Mouse (Mus musculus) MEL (cell line): Measurements from ENCODE around the gene Olfr1225. TPM values are rescaled to one million over a fixed set of nuclear protein-coding genes. Genes with fewer than 3 reads are reported as not detected.

Experiments used
- DNase-seq: peaks from one replicate; pipeline ENCODE4 v3.0.0; 2011; ENCODE audit warnings: low read depth, low spot score
- H3K27ac ChIP-seq: 2 replicates; pipeline ENCODE4 v1.5.1; 2012; ENCODE audit warnings: low read depth, mild to moderate bottlenecking, control low read depth, low read length, moderate library complexity; ENCODE audit not compliant: control insufficient read depth
- H3K27me3 ChIP-seq, 2 experiments: fragments of 150-350 bp in 1 of 2; sonication (generic) in 1 of 2; 2 replicates each; pipeline ENCODE4 v1.6.1; 2012; ENCODE audit warnings: low read length in 2 of 2, mild to moderate bottlenecking in 2 of 2, improper control_type of control experiment in 1 of 2, moderate library complexity in 1 of 2; ENCODE audit not compliant: insufficient read depth in 2 of 2, control insufficient read depth in 1 of 2
- H3K36me3 ChIP-seq, 2 experiments: 2 replicates each; pipeline ENCODE4 v1.6.1; 2012 to 2014; ENCODE audit warnings: low read length in 2 of 2, improper control_type of control experiment in 1 of 2, inconsistent platforms in 1 of 2, mild to moderate bottlenecking in 1 of 2; ENCODE audit not compliant: insufficient read depth in 2 of 2, control insufficient read depth in 1 of 2
- H3K4me1 ChIP-seq, 2 experiments: fragments of 150-350 bp in 1 of 2; sonication (generic) in 1 of 2; 2 replicates each; pipeline ENCODE4 v1.6.1; 2012; ENCODE audit warnings: low read length in 2 of 2, improper control_type of control experiment in 1 of 2, mild to moderate bottlenecking in 1 of 2; ENCODE audit not compliant: insufficient read depth in 2 of 2, control insufficient read depth in 1 of 2
- H3K4me3 ChIP-seq, 2 experiments: fragments of 150-350 bp in 1 of 2; sonication (generic) in 1 of 2; 2 replicates each; pipeline ENCODE4 v1.5.1; 2012; ENCODE audit warnings: low read depth in 2 of 2, low read length in 2 of 2, mild to moderate bottlenecking in 2 of 2, moderate library complexity in 2 of 2, control low read depth in 1 of 2, improper control_type of control experiment in 1 of 2; ENCODE audit not compliant: control insufficient read depth in 1 of 2, insufficient read depth in 1 of 2
- H3K79me2 ChIP-seq: 2 replicates; pipeline ENCODE4 v1.6.1; 2012; ENCODE audit warnings: mild to moderate bottlenecking, low read length, moderate library complexity; ENCODE audit not compliant: control insufficient read depth, poor library complexity, insufficient read depth
- H3K9ac ChIP-seq: 2 replicates; pipeline ENCODE4 v1.6.1; 2012; ENCODE audit warnings: low read depth, mild to moderate bottlenecking, control low read depth, low read length, moderate library complexity; ENCODE audit not compliant: control insufficient read depth, poor library complexity, severe bottlenecking
- H3K9me3 ChIP-seq: fragments of 150-350 bp; sonication (generic); replicated peaks from 2 replicates; pipeline ENCODE4 v1.6.1; 2012; ENCODE audit warnings: mild to moderate bottlenecking, low read length, improper control_type of control experiment, moderate library complexity; ENCODE audit not compliant: insufficient read depth
- ELF1 ChIP-seq: IDR thresholded peaks from 2 replicates; pipeline ENCODE4 v1.6.1; 2014; ENCODE audit warnings: low read depth, mild to moderate bottlenecking, inconsistent platforms, low read length, improper control_type of control experiment, moderate library complexity
- MYC ChIP-seq: IDR thresholded peaks from 2 replicates; pipeline ENCODE4 v1.6.1; 2011; ENCODE audit warnings: low read depth, mild to moderate bottlenecking, low read length, improper control_type of control experiment, moderate library complexity
- ZNF384 ChIP-seq: IDR thresholded peaks from 2 replicates; pipeline ENCODE4 v1.6.1; 2012; ENCODE audit warnings: low read depth, mild to moderate bottlenecking, inconsistent platforms, low read length, improper control_type of control experiment
- polyA plus RNA-seq, 2 experiments: library from polyadenylated mRNA; stranded (reverse) in 1 of 2; unstranded in 1 of 2; fragments of >175 nt in 1 of 2; fragments of >200 nt in 1 of 2; gene quantifications; 2 replicates each; pipeline versions ENCODE4 v1.2.1 to v1.2.4; 2012; ENCODE audit warnings: low replicate concordance in 2 of 2, low read depth in 1 of 2; ENCODE audit not compliant: insufficient read length in 2 of 2, insufficient read depth in 1 of 2, missing spikeins in 1 of 2
- total RNA-seq: library from RNA; depleted of rRNA; stranded (reverse); fragments of 300-350 nt; gene quantifications from 2 replicates; pipeline ENCODE4 v1.2.3, GENCODE M21; 2012; rRNA removed

Gene Olfr1225
- total and polyA plus RNA-seq, 3 experiments, result not detected

DNA sequence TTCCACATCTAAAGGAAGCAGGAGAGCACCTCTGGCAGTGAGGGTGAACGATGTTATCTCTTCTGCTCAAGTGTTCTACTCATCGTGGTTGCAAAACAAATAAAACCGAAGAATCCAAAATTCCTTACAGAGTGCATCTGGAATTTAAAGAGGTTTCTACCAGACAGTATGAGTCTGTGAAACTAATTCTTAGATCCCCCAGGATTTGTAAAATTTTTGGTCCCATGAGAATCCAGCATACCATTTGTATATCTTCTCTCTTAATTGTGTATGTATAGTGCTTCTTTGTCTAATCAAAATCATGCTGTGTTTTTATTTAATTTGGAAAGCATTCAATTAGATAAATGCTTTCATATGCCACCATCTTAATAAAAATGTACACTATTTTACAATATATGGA is 41.5 kb downstream of the Olfr1225 start, which contains the start of gene Olfr1222:
Gene Olfr1222, minus strand, starts transcription at position 101 of the 400 bp plus-strand sequence.
- no peak for DNase-seq
- H3K27ac ChIP-seq, result no peak within 1 kb of the TSS
- no peak within 1 kb of the TSS for H3K4me3 ChIP-seq
- TF ChIP-seq ELF1 (no peak), MYC (no peak), ZNF384 (no peak)
- no peaks in the 10 kb centered on the region for H3K9me3 ChIP-seq
- no peaks in the 10 kb centered on the region for H3K27me3 ChIP-seq
- H3K36me3 ChIP-seq, result no peaks in the 10 kb centered on the region
- no peak within 1 kb of the TSS for H3K9ac ChIP-seq
- no peaks in the 10 kb centered on the region; a peak in 2 of 4 replicates for H3K4me1 ChIP-seq
- no peaks in the 10 kb centered on the region for H3K79me2 ChIP-seq

Other genes starting within 250 kb of the Olfr1225 start
- gene Olfr1211, start 236.6 kb downstream of the Olfr1225 start, total RNA-seq, result not detected in 2 replicates
- not detected for gene Olfr1211, start 236.6 kb downstream of the Olfr1225 start, polyA plus RNA-seq
- gene Olfr1212, start 220.7 kb downstream of the Olfr1225 start, total RNA-seq, result not detected in 2 replicates
- not detected for gene Olfr1212, start 220.7 kb downstream of the Olfr1225 start, polyA plus RNA-seq
- not detected in 2 replicates for gene Gm13762, start 194.4 kb downstream of the Olfr1225 start, total RNA-seq
- not detected for gene Gm13762, start 194.4 kb downstream of the Olfr1225 start, polyA plus RNA-seq
- gene Olfr1214, start 182.0 kb downstream of the Olfr1225 start, total RNA-seq, result not detected in 2 replicates
- gene Olfr1214, start 182.0 kb downstream of the Olfr1225 start, polyA plus RNA-seq, result not detected
- not detected in 2 replicates for gene Olfr1215, start 167.7 kb downstream of the Olfr1225 start, total RNA-seq
- not detected for gene Olfr1215, start 167.7 kb downstream of the Olfr1225 start, polyA plus RNA-seq
- gene Olfr1216, start 156.3 kb downstream of the Olfr1225 start, total RNA-seq, result not detected in 2 replicates
- not detected for gene Olfr1216, start 156.3 kb downstream of the Olfr1225 start, polyA plus RNA-seq
- gene Olfr1217, start 142.6 kb downstream of the Olfr1225 start, total RNA-seq, result not detected in 2 replicates
- under 1 TPM in 1 of 2 experiments, not detected in 1; 0.03 TPM for gene Olfr1217, start 142.6 kb downstream of the Olfr1225 start, polyA plus RNA-seq
- gene Olfr1218, start 113.5 kb downstream of the Olfr1225 start, total RNA-seq, result not detected in 2 replicates
- not detected for gene Olfr1218, start 113.5 kb downstream of the Olfr1225 start, polyA plus RNA-seq
- not detected in 2 replicates for gene Olfr1219, start 91.2 kb downstream of the Olfr1225 start, total RNA-seq
- not detected for gene Olfr1219, start 91.2 kb downstream of the Olfr1225 start, polyA plus RNA-seq
- gene Olfr1220, start 67.8 kb downstream of the Olfr1225 start, total RNA-seq, result not detected in 2 replicates
- not detected for gene Olfr1220, start 67.8 kb downstream of the Olfr1225 start, polyA plus RNA-seq
- gene Olfr1221, start 57.4 kb downstream of the Olfr1225 start, total RNA-seq, result not detected in 2 replicates
- gene Olfr1221, start 57.4 kb downstream of the Olfr1225 start, polyA plus RNA-seq, result not detected
- gene Olfr1222, start 41.6 kb downstream of the Olfr1225 start, total RNA-seq, result not detected in 2 replicates
- gene Olfr1222, start 41.6 kb downstream of the Olfr1225 start, polyA plus RNA-seq, result not detected
- gene Olfr1223, start 23.1 kb downstream of the Olfr1225 start, total RNA-seq, result not detected in 2 replicates
- not detected for gene Olfr1223, start 23.1 kb downstream of the Olfr1225 start, polyA plus RNA-seq
- not detected in 2 replicates for gene Olfr1224-ps1, start 10.6 kb downstream of the Olfr1225 start, total RNA-seq
- not detected for gene Olfr1224-ps1, start 10.6 kb downstream of the Olfr1225 start, polyA plus RNA-seq
- not detected in 2 replicates for gene Olfr1226, start 25.4 kb upstream of the Olfr1225 start, total RNA-seq
- not detected for gene Olfr1226, start 25.4 kb upstream of the Olfr1225 start, polyA plus RNA-seq
- not detected in 2 replicates for gene Olfr1228, start 79.4 kb upstream of the Olfr1225 start, total RNA-seq
- gene Olfr1228, start 79.4 kb upstream of the Olfr1225 start, polyA plus RNA-seq, result not detected
- gene Olfr1229, start 113.3 kb upstream of the Olfr1225 start, total RNA-seq, result not detected in 2 replicates
- gene Olfr1229, start 113.3 kb upstream of the Olfr1225 start, polyA plus RNA-seq, result not detected
- not detected in 2 replicates for gene Olfr1230, start 122.6 kb upstream of the Olfr1225 start, total RNA-seq
- gene Olfr1230, start 122.6 kb upstream of the Olfr1225 start, polyA plus RNA-seq, result not detected
- not detected in 2 replicates for gene Olfr1231, start 132.4 kb upstream of the Olfr1225 start, total RNA-seq
- gene Olfr1231, start 132.4 kb upstream of the Olfr1225 start, polyA plus RNA-seq, result not detected
- gene Olfr1232, start 155.0 kb upstream of the Olfr1225 start, total RNA-seq, result not detected in 2 replicates
- gene Olfr1232, start 155.0 kb upstream of the Olfr1225 start, polyA plus RNA-seq, result not detected
- not detected in 2 replicates for gene Olfr1233, start 167.7 kb upstream of the Olfr1225 start, total RNA-seq
- not detected for gene Olfr1233, start 167.7 kb upstream of the Olfr1225 start, polyA plus RNA-seq
- gene Olfr1234, start 190.2 kb upstream of the Olfr1225 start, total RNA-seq, result not detected in 2 replicates
- not detected for gene Olfr1234, start 190.2 kb upstream of the Olfr1225 start, polyA plus RNA-seq
- not detected in 2 replicates for gene Olfr1238, start 235.0 kb upstream of the Olfr1225 start, total RNA-seq
- under 1 TPM in 1 of 2 experiments, not detected in 1; 0.01 TPM for gene Olfr1238, start 235.0 kb upstream of the Olfr1225 start, polyA plus RNA-seq
- not detected in 2 replicates for gene Olfr1239, start 245.7 kb upstream of the Olfr1225 start, total RNA-seq
- gene Olfr1239, start 245.7 kb upstream of the Olfr1225 start, polyA plus RNA-seq, result not detected